Mouse (Mus musculus): ENCODE measurements around the gene Cdc6.

Cdc6 gene

GRCm38 (mm10) chr11:98943741-98944461 is 36.3 kb downstream of the Cdc6 start:
- DNase-seq (ENCODE audit: low spot score): peak; percentile 22

- DNase-seq (ENCODE audit: low spot score): no peak
Measured at GRCm38 (mm10) chr11:98944897-98945604, 37.5 kb downstream of the Cdc6 start.

GRCm38 (mm10) chr11:98945605-98945977 is 38.0 kb downstream of the Cdc6 start:
- DNase-seq (ENCODE audit: low spot score): peak; percentile 72

GRCm38 (mm10) chr11:98947969-98948569 is 40.5 kb downstream of the Cdc6 start:
- no peak for DNase-seq (ENCODE audit: low spot score)

GRCm38 (mm10) chr11:98949242-98949957 is 41.8 kb downstream of the Cdc6 start:
- no peak for DNase-seq (ENCODE audit: low spot score)

GRCm38 (mm10) chr11:98949958-98950460 is 42.4 kb downstream of the Cdc6 start:
- no peak for DNase-seq (ENCODE audit: low spot score)

- no peak for DNase-seq (ENCODE audit: low spot score)
Measured at GRCm38 (mm10) chr11:98950484-98950883, 42.9 kb downstream of the Cdc6 start.

GRCm38 (mm10) chr11:98951026-98951906 is 43.7 kb downstream of the Cdc6 start:
- DNase-seq (ENCODE audit: low spot score): peak; percentile 90

- no peak for DNase-seq (ENCODE audit: low spot score)
Measured at GRCm38 (mm10) chr11:98952111-98952510, 44.5 kb downstream of the Cdc6 start.

- no peak for DNase-seq (ENCODE audit: low spot score)
Measured at GRCm38 (mm10) chr11:98952736-98953135, 45.1 kb downstream of the Cdc6 start.

- no peak for DNase-seq (ENCODE audit: low spot score)
Measured at GRCm38 (mm10) chr11:98953361-98953760, 45.8 kb downstream of the Cdc6 start.

GRCm38 (mm10) chr11:98953835-98954320 is 46.3 kb downstream of the Cdc6 start:
- no peak for DNase-seq (ENCODE audit: low spot score)

- peak; percentile 79 for DNase-seq (ENCODE audit: low spot score)
Measured at GRCm38 (mm10) chr11:98954373-98954772, 46.8 kb downstream of the Cdc6 start.

GRCm38 (mm10) chr11:98954801-98955706 is 47.5 kb downstream of the Cdc6 start:
- DNase-seq (ENCODE audit: low spot score): peak; percentile 76

GRCm38 (mm10) chr11:98955707-98956235 is 48.2 kb downstream of the Cdc6 start:
- DNase-seq (ENCODE audit: low spot score): no peak

- DNase-seq (ENCODE audit: low spot score): no peak
Measured at GRCm38 (mm10) chr11:98956340-98956739, 48.7 kb downstream of the Cdc6 start.

GRCm38 (mm10) chr11:98959437-98960312 is 52.1 kb downstream of the Cdc6 start:
- peak; percentile 84 for DNase-seq (ENCODE audit: low spot score)

GRCm38 (mm10) chr11:98960313-98960906 is 52.8 kb downstream of the Cdc6 start:
- peak; percentile 81 for DNase-seq (ENCODE audit: low spot score)

Measured in ovary, postnatal 36 days (tissue).